Mouse (Mus musculus) embryo, embryonic 10.5 days (tissue): ENCODE data around the gene Fgd5.
"Not testable (repeated sequence)": the region's sequence is repeated elsewhere in the genome, so short reads cannot be mapped to it uniquely, and the experiment has no call there.

ENCODE experiments used
- DNase-seq: peaks from one replicate; pipeline ENCODE4 v3.0.0-alpha.2; 2015; ENCODE audit warnings: low spot score

Fgd5 gene

GRCm38 (mm10) chr6:92067146-92067790, 88.6 kb downstream of the Fgd5 start:
- DNase-seq: peak; percentile 81

- DNase-seq: no peak
These were observed 92.6 kb downstream of the Fgd5 start for GRCm38 (mm10) chr6:92071121-92071839.

GRCm38 (mm10) chr6:92080730-92081129, 102.1 kb downstream of the Fgd5 start:
- no peak for DNase-seq

- DNase-seq: no peak
These were observed 104.1 kb downstream of the Fgd5 start for GRCm38 (mm10) chr6:92082756-92083155.

GRCm38 (mm10) chr6:92084932-92085331, 106.3 kb downstream of the Fgd5 start:
- DNase-seq: no peak

- DNase-seq: not testable (repeated sequence)
These were observed 110.5 kb downstream of the Fgd5 start for GRCm38 (mm10) chr6:92089141-92089540.

GRCm38 (mm10) chr6:92089982-92090381, 111.3 kb downstream of the Fgd5 start:
- no peak for DNase-seq

- DNase-seq: peak; percentile 48
These were observed 111.8 kb downstream of the Fgd5 start for GRCm38 (mm10) chr6:92090497-92090896.

- DNase-seq: peak; percentile 87
These were observed 112.5 kb downstream of the Fgd5 start, which contains the start of gene Nr2c2 for GRCm38 (mm10) chr6:92091130-92091591. Nr2c2 (plus strand) TSS chr6:92091390.

- DNase-seq: peak; percentile 98
These were observed 113.2 kb downstream of the Fgd5 start for GRCm38 (mm10) chr6:92091767-92092489.

GRCm38 (mm10) chr6:92092737-92093136, 114.1 kb downstream of the Fgd5 start:
- DNase-seq: peak; percentile 24

GRCm38 (mm10) chr6:92093869-92094268, 115.2 kb downstream of the Fgd5 start:
- DNase-seq: no peak

- DNase-seq: no peak
These were observed 122.1 kb downstream of the Fgd5 start for GRCm38 (mm10) chr6:92100679-92101360.

- DNase-seq: no peak
These were observed 145.9 kb downstream of the Fgd5 start for GRCm38 (mm10) chr6:92124547-92124946.
